ENCODE assay signal across 36 mouse cellular contexts in genomic region chr6:73469567-73469966, GRCm38 (mm10). TPM values are rescaled to one million over a fixed set of nuclear protein-coding genes. Genes with fewer than 3 reads are reported as not detected.
"Had no signal": no experiment of that assay in that cellular context is flagged by ENCODE, and none has a peak within 500 bp of the region (broad histone marks: within the 10 kb centered on the region; RNA-seq: fewer than 3 reads in every experiment).

Gene 4931417E11Rik, minus strand, starts transcription at chr6:73469667.

- H3K4me2 ChIP-seq: limb, embryonic 12.5 days; limb, embryonic 13.5 days; limb, embryonic 15.5 days; liver, embryonic 11.5 days; liver, embryonic 12.5 days; liver, embryonic 13.5 days; liver, embryonic 15.5 days; lung, embryonic 14.5 days; lung, embryonic 15.5 days; midbrain, embryonic 11.5 days; midbrain, embryonic 12.5 days; midbrain, embryonic 13.5 days had no signal

- H3K27me3 ChIP-seq: limb, embryonic 12.5 days; limb, embryonic 13.5 days; limb, embryonic 15.5 days; liver, embryonic 12.5 days; liver, embryonic 13.5 days; liver, embryonic 15.5 days; lung, embryonic 15.5 days; megakaryocyte, embryonic 14.5 days; midbrain, embryonic 12.5 days; midbrain, embryonic 13.5 days had no signal

- H3K4me1 ChIP-seq: limb, embryonic 10.5 days; limb, embryonic 15.5 days; liver, embryonic 12.5 days; liver, embryonic 13.5 days; liver, embryonic 15.5 days; lung, embryonic 15.5 days; megakaryocyte, embryonic 14.5 days; midbrain, embryonic 12.5 days; midbrain, embryonic 13.5 days had no signal

- H3K4me3 ChIP-seq: left cerebral cortex, adult 2 months; limb, embryonic 10.5 days; limb, embryonic 12.5 days; limb, embryonic 13.5 days; limb, embryonic 15.5 days; liver, embryonic 12.5 days; liver, embryonic 13.5 days; liver, embryonic 15.5 days; lung, embryonic 15.5 days; megakaryocyte, embryonic 14.5 days; midbrain, embryonic 10.5 days; midbrain, embryonic 12.5 days; midbrain, embryonic 13.5 days; myocyte had no signal

- DNase-seq: left cerebral cortex, postnatal 4 days; liver; liver, embryonic 13.5 days; liver, postnatal 0 days; lung, adult 18-20 months; lung, adult 2 months; lung, embryonic 14.5 days; lung, postnatal 10 days; lung, postnatal 14 days; lung, postnatal 36 days; lung, postnatal 4 days; midbrain, embryonic 14.5 days had no signal

- H3K36me3 ChIP-seq: limb, embryonic 10.5 days; limb, embryonic 12.5 days; limb, embryonic 13.5 days; limb, embryonic 15.5 days; liver, embryonic 12.5 days; liver, embryonic 13.5 days; liver, embryonic 15.5 days; lung, embryonic 15.5 days; midbrain, embryonic 10.5 days; midbrain, embryonic 12.5 days; midbrain, embryonic 13.5 days had no signal

- H3K27ac ChIP-seq: left cerebral cortex, adult 2 months; limb, embryonic 10.5 days; limb, embryonic 12.5 days; limb, embryonic 13.5 days; limb, embryonic 15.5 days; liver, embryonic 12.5 days; liver, embryonic 13.5 days; liver, embryonic 14.5 days; liver, embryonic 15.5 days; lung, embryonic 15.5 days; macrophage; midbrain, embryonic 10.5 days; midbrain, embryonic 12.5 days; midbrain, embryonic 13.5 days had no signal

- H3K9me3 ChIP-seq: limb, embryonic 10.5 days; limb, embryonic 12.5 days; limb, embryonic 13.5 days; limb, embryonic 15.5 days; liver, embryonic 12.5 days; liver, embryonic 15.5 days; lung, embryonic 15.5 days; midbrain, embryonic 10.5 days; midbrain, embryonic 12.5 days; midbrain, embryonic 13.5 days had no signal

- ATAC-seq: liver, embryonic 12.5 days; liver, postnatal 0 days; lung, postnatal 0 days; midbrain, embryonic 13.5 days had no signal

- H3K9ac ChIP-seq: limb, embryonic 12.5 days; limb, embryonic 13.5 days; limb, embryonic 15.5 days; liver, embryonic 12.5 days; liver, embryonic 13.5 days; liver, embryonic 14.5 days; liver, embryonic 15.5 days; liver, postnatal 0 days; lung, embryonic 14.5 days; lung, embryonic 15.5 days; midbrain, embryonic 12.5 days; midbrain, embryonic 13.5 days had no signal

RNA-seq across cellular contexts. Expression of gene 4931417E11Rik, which starts in this region (rescaled TPM):
- polyA plus RNA-seq: limb, embryonic 10.5 days; limb, embryonic 11.5 days; limb, embryonic 12.5 days; limb, embryonic 13.5 days; limb, embryonic 14.5 days; limb, embryonic 15.5 days; liver, adult 2 months; liver, embryonic 11.5 days; liver, embryonic 12.5 days; liver, embryonic 13.5 days; liver, embryonic 14.5 days; liver, embryonic 15.5 days; liver, embryonic 16.5 days; liver, postnatal 0 days; lung, adult 2 months; lung, embryonic 14.5 days; lung, embryonic 15.5 days; lung, embryonic 16.5 days; lung, postnatal 0 days; macrophage; midbrain, embryonic 10.5 days; midbrain, embryonic 11.5 days; midbrain, embryonic 12.5 days; midbrain, embryonic 13.5 days; midbrain, embryonic 14.5 days; midbrain, postnatal 0 days; myocyte had no signal
